Mouse (Mus musculus) cortical plate, adult 2 months (tissue): ENCODE measurements at regions not wholly inside any gene's neighbourhood (a gene's known extent, or its start where the extent isn't known, plus 50 kb on each side); places are given as distances from the start of the nearest gene placed in this dataset.

Experiments
- CTCF ChIP-seq: fragments of 200-500 bp; IDR thresholded peaks from 2 replicates; pipeline ENCODE4 v1.5.1; 2011; ENCODE audit warnings: mild to moderate bottlenecking, control low read depth, low read length; ENCODE audit not compliant: insufficient read depth; ENCODE audit errors: extremely low read depth
- POLR2A ChIP-seq: fragments of 200-500 bp; IDR thresholded peaks from 2 replicates; pipeline ENCODE4 v1.6.1; 2011; ENCODE audit warnings: mild to moderate bottlenecking, low read length, control low read depth; ENCODE audit not compliant: insufficient read depth; ENCODE audit errors: extremely low read depth

- TF ChIP-seq CTCF, result no peak
- TF ChIP-seq POLR2A, result no peak
Observed at GRCm38 (mm10) chr8:10785311-10785710, 222.9 kb downstream of the Irs2 start.
